Mouse (Mus musculus) lung, postnatal 14 days (tissue): Measurements from ENCODE around the gene Hephl1.
A peak's percentile ranks its signal among the peaks of the same experiment; 100 is the strongest.

ENCODE experiments used
- DNase-seq: peaks from one replicate; pipeline ENCODE4 v3.0.0; 2021

Gene Hephl1

DNA sequence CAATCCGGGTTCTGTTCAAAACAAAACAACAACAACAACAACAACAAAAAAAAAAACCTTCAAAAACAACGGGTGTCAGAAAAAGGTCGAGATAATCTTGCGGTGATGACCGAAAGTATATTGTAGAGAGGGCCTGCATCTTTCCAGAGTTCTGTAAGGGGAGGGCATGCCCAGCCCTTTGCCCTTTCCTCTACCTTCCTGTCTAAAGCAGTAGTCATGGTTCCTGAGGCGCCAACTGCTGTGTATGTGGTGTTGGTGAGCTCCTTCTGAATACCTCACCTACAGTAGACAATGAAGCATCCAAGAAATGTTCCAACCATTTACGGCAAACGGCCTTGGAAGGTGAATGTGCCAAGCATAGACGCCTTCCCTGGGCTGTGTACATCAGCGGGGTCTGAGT is 66.2 kb downstream of the Hephl1 start:
- DNase-seq = no peak

DNA sequence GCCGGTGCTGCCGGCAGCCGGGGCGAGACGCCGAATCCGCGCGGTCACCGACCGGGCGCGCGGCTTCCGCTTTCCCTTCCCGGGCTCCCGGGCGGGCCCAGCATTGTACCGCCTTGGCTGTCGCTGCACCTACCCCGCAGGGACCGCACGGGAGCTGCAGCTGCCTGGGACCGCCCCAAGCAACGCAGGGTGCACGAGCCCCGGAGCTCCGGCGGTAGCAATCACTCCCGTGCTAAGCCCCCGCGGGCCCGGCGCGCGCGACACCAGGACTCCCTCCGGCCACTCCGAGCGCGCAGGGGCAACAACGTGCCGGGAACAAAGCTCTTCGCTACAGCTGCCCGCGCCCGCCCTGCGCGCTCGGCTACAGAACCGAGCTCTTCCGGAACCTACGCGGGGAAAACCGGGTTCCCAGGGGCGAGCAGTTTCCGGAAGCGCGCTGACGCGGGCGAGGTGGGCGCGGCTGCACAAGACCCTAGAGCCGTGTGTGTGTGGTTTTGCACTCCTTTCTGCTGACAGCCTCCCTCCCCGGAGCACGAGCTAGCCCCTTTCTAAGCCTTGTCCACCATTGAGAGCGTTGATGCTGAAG is 66.7 kb downstream of the Hephl1 start, which contains the start of gene Panx1:
TSS of gene Panx1 (minus strand) at position 395 of the 586 bp plus-strand sequence.
- DNase-seq = peak; percentile 69

DNA sequence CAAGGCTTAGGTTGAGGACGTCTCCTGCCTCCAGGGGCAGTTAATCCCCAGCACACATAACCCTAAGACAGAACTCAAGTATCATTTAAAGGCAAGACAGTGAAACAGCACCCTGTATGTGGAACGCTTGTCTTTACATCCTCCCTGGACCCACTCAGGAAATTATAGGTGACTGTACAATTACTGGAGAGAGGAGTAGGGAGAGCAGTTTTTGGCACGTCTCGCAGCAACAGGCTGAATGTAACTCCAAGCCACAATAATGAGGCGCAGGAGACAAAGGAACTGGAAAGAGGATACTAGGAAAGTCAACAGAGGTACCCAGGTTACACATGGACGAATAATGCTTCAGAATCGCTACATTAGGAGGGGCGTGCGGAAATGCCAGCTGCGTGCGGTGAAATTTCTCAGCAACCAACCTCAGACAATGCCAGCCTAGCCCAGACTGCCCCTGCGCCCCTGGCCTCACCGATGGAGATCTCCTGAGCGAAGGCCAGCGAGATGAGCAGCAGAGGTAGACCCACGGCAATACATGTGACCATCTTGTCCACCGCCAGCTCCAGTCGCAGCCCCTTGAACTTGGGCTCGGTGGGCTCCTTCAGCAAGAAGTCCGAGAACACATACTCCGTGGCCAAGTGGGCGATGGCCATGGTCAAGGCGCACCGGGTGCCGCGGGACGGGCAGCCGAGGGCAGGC is 67.4 kb downstream of the Hephl1 start:
- DNase-seq = no peak

DNA sequence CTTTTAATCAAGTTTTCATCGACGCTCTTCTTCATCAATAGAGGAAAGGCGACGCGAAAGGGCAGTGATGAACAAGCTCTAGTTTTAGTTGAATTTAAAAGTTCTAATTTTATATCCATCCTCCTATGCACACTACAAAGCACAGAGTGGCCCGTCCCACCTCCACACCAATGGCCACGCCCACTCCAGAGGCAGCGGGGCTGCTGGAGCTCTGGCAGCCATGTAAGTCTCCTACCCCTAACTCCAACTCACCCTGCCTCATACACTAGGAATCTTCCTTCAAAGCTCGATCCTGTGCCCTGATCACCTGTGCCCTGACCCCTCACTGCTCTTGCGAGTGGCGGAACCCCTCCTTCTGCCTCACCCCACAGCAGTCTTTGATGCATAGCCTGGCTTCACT is 70.4 kb downstream of the Hephl1 start:
- DNase-seq = no peak

DNA sequence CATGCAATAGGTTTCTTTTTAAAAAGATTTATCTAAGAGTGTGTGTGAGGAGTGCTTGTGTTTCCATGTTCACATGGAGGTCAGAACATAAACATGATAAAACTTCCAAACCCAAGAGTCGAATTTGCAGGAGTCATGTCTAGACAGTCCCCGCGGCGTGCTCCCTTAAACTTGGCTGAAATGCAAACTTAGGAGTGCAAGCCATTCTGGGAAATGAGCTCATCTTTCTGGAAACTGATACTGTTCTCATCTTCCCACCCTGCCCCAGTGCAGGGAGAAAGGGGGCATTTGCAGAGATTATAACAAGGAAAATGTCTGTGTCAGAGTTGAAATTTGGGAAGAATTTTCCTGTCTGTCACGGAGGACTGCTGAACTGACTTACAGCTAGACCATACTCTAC is 72.1 kb downstream of the Hephl1 start:
- no peak for DNase-seq

DNA sequence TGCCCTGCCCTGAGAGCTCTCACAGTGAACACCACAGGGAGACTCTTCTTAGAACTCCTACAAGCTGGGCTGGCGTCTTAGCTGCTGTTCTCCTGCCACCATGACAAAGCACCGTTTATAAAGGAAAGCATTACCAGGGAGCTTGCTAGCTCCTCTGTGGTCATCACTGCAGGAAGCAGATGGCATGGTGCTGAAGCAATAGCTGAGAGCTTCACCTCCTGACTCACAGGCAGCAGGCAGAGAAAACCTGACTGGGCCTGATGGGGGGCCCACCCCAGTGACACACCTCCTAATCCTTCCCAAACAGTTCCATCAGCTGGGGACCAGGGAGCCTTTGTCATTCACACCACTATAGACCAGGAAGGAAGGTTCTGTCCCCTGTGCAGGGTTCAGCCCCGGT is 74.2 kb downstream of the Hephl1 start:
- no peak for DNase-seq

DNA sequence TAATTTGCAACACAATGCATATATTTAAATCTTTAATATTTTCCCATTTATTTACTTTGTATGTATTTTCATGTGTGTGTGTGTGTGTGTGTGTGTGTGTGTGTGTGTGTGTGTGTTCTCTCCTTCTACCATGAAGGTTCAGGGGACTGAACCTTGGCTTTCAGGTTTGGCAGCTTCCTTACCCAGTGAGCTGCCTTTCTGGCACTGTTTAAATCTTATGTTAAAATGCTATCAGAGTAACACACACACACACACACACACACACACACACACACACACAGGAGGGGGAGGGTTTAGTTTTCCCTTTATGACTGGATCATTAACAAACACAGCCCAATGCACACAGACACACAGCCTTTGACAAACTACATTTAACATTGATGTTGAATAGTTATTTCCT is 74.7 kb downstream of the Hephl1 start:
- no peak for DNase-seq

DNA sequence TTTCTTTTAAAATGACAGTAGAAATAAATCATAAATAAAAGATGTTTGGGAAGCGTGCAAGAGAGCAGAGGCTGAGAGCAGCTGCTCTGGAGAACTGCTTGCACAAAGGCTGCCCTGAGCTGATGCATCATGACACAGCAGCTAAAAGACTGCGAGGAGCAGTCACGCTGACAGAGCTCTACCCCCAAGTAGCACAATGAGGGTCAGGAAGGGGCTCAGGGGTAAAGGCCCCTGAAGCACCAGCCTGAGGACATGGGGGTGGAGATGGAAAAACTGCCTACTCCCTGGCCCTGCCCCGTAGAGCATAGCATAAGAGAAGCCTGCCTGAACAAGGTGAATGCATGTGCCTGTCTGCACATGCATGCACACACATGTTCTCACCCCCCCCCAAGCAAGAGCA is 75.1 kb downstream of the Hephl1 start:
- no peak for DNase-seq

DNA sequence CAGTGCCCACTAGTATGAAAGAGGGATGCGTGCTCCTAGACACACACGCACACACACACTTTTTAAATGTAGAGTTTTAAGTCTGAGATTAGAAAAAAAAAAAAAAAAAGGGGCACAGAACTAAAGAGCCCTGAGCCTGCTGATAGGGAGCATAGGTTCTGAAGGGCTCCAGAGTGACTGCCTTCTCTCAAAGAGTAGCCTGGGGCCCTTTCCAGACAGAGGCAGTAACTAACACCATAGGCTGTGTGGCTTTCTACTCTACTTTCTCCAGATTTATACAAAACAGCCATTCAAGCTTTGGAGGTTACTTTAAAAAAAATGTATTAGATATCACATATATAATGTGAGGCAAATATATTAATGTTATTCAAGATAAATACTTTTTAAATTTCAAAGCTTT is 75.5 kb downstream of the Hephl1 start:
- no peak for DNase-seq

DNA sequence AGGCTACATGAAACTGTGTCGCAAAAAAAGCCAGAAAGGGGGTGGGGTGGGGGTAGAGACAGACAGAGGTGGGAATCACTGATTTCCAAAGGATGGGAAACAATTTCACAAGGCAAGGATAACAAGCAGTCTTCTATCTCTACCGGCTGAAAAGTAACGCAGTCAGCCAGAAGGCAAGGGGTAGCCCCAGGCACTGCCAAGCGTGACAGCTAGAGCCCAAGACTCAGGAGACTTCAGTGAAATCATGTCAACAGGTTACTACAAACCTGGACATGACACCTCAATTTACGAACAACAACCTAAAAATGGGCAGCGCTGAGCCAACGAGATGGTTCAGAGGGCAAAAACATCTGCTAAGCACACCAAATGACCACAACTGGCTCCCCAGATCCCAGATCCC is 75.9 kb downstream of the Hephl1 start:
- no peak for DNase-seq

DNA sequence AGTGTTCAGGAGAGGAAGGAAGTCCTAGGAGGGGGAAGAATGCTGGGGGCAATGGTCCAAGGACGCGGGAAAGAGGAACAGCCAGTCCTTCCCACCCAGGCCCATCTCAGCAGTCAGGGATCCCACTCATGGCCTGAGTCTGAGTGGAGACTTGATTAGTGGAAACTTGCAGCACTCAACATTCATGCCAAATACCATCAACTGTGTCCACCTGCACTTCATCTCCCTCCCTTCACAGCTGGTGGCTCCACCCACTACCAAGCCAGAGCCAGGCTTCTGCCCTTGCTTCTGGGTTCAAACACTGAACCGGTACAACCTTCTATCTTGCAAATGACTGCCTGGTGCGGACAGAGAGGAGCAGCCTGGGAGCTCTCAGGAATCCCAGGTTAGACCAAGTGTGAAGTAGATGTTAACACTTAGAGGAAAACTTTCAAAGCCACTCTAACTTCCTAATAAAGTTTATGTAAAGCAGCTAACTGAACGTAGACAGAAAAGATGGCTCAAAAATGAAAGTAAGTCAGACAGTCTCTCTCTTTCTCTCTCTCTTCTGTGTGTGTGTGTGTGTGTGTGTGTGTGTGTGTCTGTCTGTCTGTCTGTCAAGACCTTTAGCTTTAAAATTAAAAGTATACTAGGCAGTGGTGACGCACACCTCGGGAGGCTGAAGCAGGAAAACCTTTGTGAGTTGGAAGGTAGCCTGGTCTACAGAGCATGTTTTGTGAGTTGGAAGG is 77.2 kb downstream of the Hephl1 start:
- DNase-seq = peak; percentile 52

DNA sequence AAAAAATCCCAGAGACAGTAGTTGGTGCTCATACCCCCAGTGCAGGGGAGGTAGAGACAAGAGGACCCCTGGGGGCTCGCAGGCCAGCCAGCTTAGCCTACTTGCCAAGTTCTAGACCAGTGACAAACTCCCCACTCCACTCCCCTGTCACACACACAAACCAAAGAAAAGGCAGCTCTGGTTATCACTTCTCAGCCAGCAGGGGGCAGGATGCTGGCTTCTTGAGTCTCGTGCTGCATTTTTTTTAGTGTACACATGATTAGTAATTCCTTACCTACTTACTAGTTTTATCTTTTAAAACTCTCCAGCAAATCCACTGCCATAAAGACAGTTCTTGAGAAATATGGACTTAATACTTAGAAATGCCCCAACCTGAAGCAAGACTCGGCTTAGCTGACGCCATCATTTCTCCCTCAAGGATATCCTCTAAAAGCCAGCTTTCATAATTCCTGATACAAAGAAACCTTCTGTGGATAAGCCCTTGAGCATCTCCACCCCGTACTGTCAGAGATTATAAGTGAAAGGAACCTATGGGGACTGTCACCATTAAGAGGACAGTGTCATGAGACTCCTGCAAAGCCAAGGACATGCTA is 78.2 kb downstream of the Hephl1 start:
- DNase-seq = peak; percentile 48

DNA sequence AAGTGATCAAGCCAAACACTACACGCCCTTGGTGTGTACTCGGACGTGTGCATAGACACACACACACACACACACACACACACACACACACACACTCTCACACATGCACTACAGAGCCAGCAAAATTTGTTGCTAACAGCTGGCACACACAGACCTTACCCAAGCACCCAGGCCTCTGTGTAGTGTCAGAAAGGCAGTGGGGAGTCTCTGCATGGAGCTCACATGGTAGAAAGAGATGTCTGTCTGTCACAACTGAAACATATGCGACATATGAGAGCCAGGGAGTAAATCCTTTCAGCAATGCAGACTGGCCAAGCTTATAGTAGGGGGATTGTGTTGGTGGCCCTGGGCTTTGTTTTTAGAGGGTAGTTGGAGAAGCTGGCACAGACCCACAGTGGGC is 79.1 kb downstream of the Hephl1 start:
- no peak for DNase-seq

DNA sequence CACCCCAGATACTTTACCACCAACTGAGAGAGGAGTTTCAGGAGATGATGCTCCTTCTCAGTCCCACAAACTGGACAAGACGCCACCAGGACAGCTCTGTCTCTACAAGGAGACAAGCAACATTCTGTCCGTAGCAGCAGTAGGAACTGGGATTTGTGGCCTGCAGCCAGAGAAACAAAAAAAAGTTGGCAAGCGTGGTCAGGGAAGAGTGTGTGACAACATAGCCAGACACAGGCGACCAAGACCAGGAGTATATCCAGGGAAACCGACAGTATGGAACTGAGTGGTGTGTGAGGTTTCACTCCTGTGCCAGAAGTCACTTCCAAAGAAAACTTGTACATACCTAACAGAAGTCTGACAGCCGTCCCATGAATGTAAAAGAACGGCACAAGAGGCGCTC is 81.1 kb downstream of the Hephl1 start:
- peak; percentile 78 for DNase-seq

DNA sequence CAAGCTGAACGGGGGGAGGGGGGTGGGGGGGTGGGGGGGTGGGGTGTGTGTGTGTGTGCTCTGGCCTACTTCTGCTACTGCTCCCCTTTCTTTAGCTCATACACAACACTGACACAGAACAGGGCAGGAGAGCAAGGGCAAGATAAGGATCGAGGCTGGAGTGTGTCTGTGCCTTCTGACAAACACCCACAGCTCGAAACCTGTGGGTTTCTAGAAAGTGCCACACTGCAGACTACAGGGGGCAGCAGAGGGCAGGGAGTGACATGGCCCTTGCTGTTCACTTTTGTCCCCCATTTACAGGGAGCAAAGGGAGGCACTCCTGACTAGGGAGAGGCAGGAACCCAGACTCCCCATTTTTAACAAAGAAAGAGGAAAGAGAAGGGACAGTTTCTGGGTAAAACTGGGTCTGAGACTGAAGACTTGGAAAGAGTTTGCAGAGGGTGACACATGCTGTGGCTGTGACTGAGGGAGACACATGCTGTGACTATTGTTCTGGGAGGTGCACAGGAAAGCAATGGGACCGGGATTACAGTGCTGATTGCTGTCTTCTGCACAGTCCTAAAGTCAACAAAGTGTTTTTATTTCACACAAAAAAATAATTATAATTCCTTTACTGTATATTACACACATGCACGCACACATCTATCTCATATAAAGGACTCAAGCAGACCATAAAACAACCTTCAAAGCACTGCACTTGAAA is 82.7 kb downstream of the Hephl1 start:
- DNase-seq = peak; percentile 75

DNA sequence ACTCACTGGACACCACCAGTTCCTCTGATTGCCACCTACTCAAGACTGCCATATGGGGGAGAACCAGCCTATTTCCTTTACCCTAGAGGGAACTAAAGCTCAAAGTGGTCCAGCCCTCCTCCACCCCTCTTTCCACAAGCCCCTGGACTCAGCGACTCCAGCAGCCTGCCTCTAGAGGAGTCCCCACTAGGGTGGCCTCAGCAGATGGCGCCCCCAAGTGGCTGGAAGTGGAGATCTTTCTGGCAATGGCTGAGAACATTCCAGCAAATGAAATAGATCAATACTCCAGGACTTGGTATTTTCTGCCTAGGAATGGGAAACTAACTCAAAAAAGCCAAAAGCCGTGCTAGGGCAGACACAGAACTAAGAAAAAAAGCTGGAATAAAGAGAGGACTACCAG is 84.2 kb downstream of the Hephl1 start:
- peak; percentile 24 for DNase-seq

DNA sequence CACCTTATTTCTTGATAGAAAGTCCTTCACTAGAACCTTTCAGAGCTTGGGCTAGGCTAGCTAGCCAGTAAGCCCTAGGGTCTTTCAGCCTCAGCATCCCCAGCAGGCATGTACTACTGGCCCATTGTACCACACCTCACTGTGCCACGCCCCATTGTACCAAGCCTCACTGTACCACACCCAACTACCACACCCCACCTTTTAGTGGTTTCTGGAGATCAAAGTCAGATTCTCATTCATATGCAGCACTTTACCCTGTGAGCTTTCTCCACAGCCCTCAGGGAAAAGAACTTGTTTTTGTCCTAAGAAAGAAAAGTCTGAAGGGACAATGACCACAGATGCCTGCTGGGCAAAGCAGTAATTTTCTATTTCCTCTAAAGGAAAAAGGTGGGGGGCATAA is 88.9 kb downstream of the Hephl1 start:
- DNase-seq = no peak

DNA sequence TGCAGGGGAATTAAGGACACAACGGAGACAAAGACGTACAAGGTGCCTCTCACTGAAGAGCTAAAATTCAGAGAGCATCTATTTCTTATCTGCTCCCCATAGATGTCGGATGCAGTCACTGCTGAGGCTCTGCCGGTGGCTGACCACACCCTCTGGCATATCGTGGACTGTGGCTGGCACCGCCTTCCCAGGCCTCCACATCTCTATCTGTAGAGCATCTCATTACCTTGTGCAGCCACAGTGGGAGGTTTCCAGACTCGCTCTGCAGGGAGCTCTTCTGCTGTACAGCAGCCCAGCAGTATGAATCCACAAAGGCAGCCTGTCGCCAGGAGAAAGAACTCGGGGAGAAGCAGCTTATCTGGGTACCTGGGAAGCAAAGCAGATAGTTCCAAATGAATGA is 90.8 kb downstream of the Hephl1 start:
- DNase-seq = no peak

DNA sequence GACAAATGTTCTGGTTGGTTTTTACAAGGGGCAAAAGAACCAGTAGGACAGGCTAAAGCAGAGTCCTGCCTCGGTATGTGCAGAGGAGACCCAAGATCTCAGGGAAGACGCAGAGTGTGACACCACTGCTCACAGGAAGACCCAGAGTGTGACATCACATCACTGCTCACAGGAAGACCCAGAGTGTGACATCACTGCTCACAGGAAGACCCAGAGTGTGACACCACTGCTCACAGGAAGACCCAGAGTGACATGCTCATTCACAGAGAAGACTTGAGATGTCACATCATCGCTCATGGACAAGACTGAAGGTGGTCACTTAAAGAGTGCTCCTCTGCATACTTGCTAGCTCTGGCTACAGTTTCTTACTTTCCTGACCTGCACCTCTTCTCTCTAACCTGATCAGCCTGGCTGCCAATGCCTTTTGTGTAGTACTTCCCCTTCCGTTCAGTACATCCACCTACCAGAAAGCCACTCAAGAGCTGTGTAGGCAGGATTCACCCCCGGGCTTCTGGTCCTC is 91.3 kb downstream of the Hephl1 start:
- DNase-seq = no peak

DNA sequence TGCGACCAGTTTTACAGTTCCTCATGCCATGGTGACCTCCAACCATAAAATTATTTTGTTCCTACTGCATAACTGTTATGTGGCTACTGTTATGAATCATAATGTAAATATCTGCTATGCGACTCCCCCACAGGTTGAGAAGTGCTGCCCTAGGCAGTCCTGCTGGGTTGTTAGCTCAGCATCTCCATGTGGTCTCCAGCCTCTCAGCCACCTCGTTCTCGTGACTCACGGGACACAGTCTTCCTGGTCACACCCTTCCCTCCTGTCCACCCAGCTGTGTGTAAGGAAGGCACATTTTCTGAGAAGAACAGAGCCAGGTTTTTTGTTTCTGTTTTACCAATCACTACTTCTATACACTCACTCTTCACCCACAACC is 93.2 kb downstream of the Hephl1 start:
- no peak for DNase-seq

DNA sequence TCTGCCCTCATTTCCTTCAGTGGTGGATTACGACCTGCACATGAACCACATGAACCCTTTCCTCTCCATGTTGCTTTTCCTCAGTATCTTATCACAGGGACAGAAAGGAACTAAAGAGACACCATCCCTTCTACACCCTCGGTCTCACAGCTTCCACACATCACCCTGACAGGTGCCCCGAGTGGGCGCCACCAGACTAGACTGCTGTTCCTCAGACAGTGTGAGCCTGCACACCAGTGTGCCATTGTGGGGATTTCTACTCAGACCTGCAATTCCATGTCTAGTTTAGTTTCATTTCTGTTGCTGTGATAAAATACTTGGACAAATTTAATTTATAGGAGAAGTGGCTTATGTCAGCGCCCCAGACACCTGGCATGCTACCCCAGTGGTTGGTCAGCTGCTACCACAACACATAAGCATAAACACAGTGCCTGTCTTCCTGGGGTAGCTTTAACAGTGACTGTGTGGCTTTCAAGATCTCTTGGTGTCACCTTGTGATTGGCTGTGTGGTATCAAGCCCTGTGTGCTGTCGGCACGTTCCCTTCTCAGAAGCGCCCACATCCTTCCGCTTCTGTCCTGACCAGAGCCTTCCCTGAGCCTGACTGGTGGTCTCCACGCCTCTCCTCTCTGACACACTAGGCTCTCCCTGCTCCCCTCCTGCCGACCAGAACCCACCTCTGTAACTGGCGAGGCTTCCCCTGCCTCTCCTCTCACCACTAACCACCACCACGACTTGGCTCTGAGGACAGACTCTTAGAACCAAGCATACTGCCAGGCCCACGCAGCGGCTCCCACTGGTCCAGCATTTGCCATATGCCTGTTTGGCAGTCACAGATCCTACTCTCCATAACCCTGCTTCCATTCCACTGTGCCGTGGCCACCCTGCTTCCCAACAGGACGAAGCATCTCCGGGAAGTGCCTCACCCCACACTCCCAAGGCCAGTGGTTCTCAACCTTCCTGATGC is 93.8 kb downstream of the Hephl1 start:
- DNase-seq = no peak
